Mouse (Mus musculus) adipocyte (in vitro differentiated cells): ENCODE measurements around the gene Acot1.

Source experiments
- DNase-seq: peaks from one replicate; pipeline ENCODE4 v3.0.0-alpha.2; 2016; ENCODE audit warnings: low spot score

Acot1 gene

GRCm38 (mm10) chr12:84009171-84009965 is at the start of gene Acot1:
TSS of gene Acot1 (plus strand) at chr12:84009490.
- peak; percentile 54 for DNase-seq

GRCm38 (mm10) chr12:83965235-83965634 is 44.1 kb upstream of the Acot1 start:
- DNase-seq, result no peak

GRCm38 (mm10) chr12:83972117-83972516 is 37.2 kb upstream of the Acot1 start:
- peak; percentile 65 for DNase-seq

- DNase-seq, result no peak
Observed at GRCm38 (mm10) chr12:83978862-83979261, 30.4 kb upstream of the Acot1 start.

- no peak for DNase-seq
Observed at GRCm38 (mm10) chr12:83981615-83982014, 27.7 kb upstream of the Acot1 start.

GRCm38 (mm10) chr12:83984752-83985151 is 24.5 kb upstream of the Acot1 start, which contains the start of gene Heatr4:
TSS of gene Heatr4 (minus strand) at chr12:83984852.
- no peak for DNase-seq

GRCm38 (mm10) chr12:83987242-83987582 is 22.1 kb upstream of the Acot1 start:
- no peak for DNase-seq

GRCm38 (mm10) chr12:83987583-83988441 is 21.5 kb upstream of the Acot1 start, which contains the start of gene Acot2:
TSS of gene Acot2 (plus strand) at chr12:83987861.
- peak; percentile 86 for DNase-seq

GRCm38 (mm10) chr12:83988483-83988882 is 20.8 kb upstream of the Acot1 start:
- DNase-seq, result peak; percentile 40

- no peak for DNase-seq
Observed at GRCm38 (mm10) chr12:83989378-83989777, 19.9 kb upstream of the Acot1 start.

- no peak for DNase-seq
Observed at GRCm38 (mm10) chr12:83997221-83997620, 12.1 kb upstream of the Acot1 start.

- no peak for DNase-seq
Observed at GRCm38 (mm10) chr12:83998341-83999107, 10.8 kb upstream of the Acot1 start.

- DNase-seq, result peak; percentile 61
Observed at GRCm38 (mm10) chr12:83999237-83999636, 10.1 kb upstream of the Acot1 start.

GRCm38 (mm10) chr12:84000418-84000817 is 8.9 kb upstream of the Acot1 start:
- DNase-seq, result no peak

- no peak for DNase-seq
Observed at GRCm38 (mm10) chr12:84003866-84004265, 5.4 kb upstream of the Acot1 start.

- no peak for DNase-seq
Observed at GRCm38 (mm10) chr12:84008251-84008650, 1.0 kb upstream of the Acot1 start.

- no peak for DNase-seq
Observed at GRCm38 (mm10) chr12:84008729-84009128, 561 bp upstream of the Acot1 start.

GRCm38 (mm10) chr12:84010201-84010600 is 911 bp downstream of the Acot1 start:
- no peak for DNase-seq

- DNase-seq, result peak; percentile 90
Observed at GRCm38 (mm10) chr12:84011251-84012040, 2.2 kb downstream of the Acot1 start.

- DNase-seq, result no peak
Observed at GRCm38 (mm10) chr12:84013130-84013529, 3.8 kb downstream of the Acot1 start.

- DNase-seq, result no peak
Observed at GRCm38 (mm10) chr12:84013701-84014100, 4.4 kb downstream of the Acot1 start.
